Mouse (Mus musculus) heart, embryonic 10.5 days (tissue): ENCODE data around the gene Ctnnd2. TPM values are rescaled to one million over a fixed set of nuclear protein-coding genes. Genes with fewer than 3 reads are reported as not detected.

Experiments used
- DNase-seq: peaks from one replicate; pipeline ENCODE4 v3.0.0-alpha.2; 2017; ENCODE audit warnings: low spot score
- H3K27ac ChIP-seq: fragments of 300-500 bp; sonication (generic); 2 replicates; pipeline ENCODE4 v1.5.1; 2016; ENCODE audit warnings: mild to moderate bottlenecking
- H3K27me3 ChIP-seq: fragments of 300-500 bp; sonication (generic); 2 replicates; pipeline ENCODE4 v1.6.1; 2016; ENCODE audit warnings: mild to moderate bottlenecking; ENCODE audit not compliant: poor library complexity, insufficient read depth, severe bottlenecking
- H3K36me3 ChIP-seq: fragments of 300-500 bp; sonication (generic); 2 replicates; pipeline ENCODE4 v1.6.1; 2016; ENCODE audit warnings: mild to moderate bottlenecking, moderate library complexity
- H3K4me1 ChIP-seq: fragments of 300-500 bp; sonication (generic); 2 replicates; pipeline ENCODE4 v1.6.1; 2016; ENCODE audit warnings: mild to moderate bottlenecking
- H3K4me3 ChIP-seq: fragments of 300-500 bp; sonication (generic); 2 replicates; pipeline ENCODE4 v1.5.1; 2016; ENCODE audit warnings: mild to moderate bottlenecking, moderate library complexity
- H3K9me3 ChIP-seq: fragments of 300-500 bp; sonication (generic); 2 replicates; pipeline ENCODE4 v1.6.1; 2016; ENCODE audit warnings: mild to moderate bottlenecking, moderate library complexity
- WGBS: fragments of 180-500 bp; shearing (Covaris S2); methylation state at CpG from one replicate; pipeline ENCODE4 v1.1.7; 2016; 5-methylcytosine and 5-hydroxymethylcytosine counted together
- polyA plus RNA-seq: library from polyadenylated mRNA; unstranded; fragments of >200 nt; fragmentation: Nextera tagmentation; extraction: Ambion mirVana; gene quantifications from 2 replicates; pipeline ENCODE4 v1.2.1, GENCODE M21; 2016

The Ctnnd2 gene
- polyA plus RNA-seq, 1 experiment from 2014 or later, result 4.2 TPM

DNA sequence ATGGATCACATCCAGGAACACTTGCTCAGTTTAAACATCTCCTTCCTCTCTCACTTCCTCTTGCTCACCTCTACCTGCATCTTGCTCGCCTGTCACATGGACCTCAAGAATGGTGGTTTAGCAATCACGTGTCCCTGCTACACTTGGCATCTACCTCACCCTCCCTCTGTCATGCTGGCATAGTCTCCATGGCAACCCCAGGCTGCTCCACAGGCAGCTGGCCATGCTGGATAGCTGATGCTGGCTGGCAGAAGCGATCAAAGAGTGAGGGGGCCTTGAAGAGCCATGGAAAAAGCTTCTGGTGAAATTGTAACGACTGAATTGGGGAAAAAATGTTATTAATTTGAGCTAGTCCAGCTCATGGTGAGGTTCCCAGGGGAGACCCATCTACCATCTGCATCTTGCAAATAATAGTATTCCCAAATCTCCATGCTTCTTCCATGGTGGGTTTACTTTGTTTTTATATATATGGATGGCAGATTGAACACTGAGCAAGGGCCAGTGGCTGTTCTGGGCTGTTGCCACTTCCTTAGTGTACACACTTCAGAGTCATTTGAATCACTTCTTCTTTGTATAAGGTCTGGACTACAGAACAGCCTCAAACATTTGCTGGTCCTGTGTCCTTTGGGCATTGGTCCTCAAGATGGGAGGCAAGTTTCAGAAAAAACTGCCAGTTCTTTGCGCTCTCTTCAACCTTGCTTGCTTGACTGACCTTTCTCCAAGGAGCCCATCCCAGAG lies 19.7 kb downstream of the Ctnnd2 start:
- DNase-seq, result no peak
- Histone ChIP-seq H3K4me3 (no peak overlapping the region), H3K4me1 (no peaks in the 10 kb centered on the region), H3K27me3 (no peaks in the 10 kb centered on the region), H3K36me3 (no peaks in the 10 kb centered on the region), H3K27ac (no peak overlapping the region), H3K9me3 (no peaks in the 10 kb centered on the region)
- 73% methylated on average over 5 of the region's 5 CpGs for WGBS

- no peaks in the 10 kb centered on the region for H3K36me3 ChIP-seq
- DNase-seq, result no peak
- H3K9me3 ChIP-seq, result no peaks in the 10 kb centered on the region
- no peak overlapping the region for H3K4me3 ChIP-seq
- WGBS, result 79% methylated on average over 3 of the region's 3 CpGs
- H3K4me1 ChIP-seq, result no peaks in the 10 kb centered on the region; the same call in 1 of the 2 replicates
- no peak overlapping the region for H3K27ac ChIP-seq
- no peaks in the 10 kb centered on the region for H3K27me3 ChIP-seq
Measured at GRCm38 (mm10) chr15:30198429-30198828, 26.0 kb downstream of the Ctnnd2 start.

GRCm38 (mm10) chr15:30199785-30200184 lies 27.4 kb downstream of the Ctnnd2 start:
- H3K4me3 ChIP-seq, result no peak overlapping the region
- no peak for DNase-seq
- no peak overlapping the region for H3K27ac ChIP-seq
- H3K4me1 ChIP-seq, result no peaks in the 10 kb centered on the region; the same call in 1 of the 2 replicates
- no peaks in the 10 kb centered on the region for H3K36me3 ChIP-seq
- no peaks in the 10 kb centered on the region for H3K9me3 ChIP-seq
- 58% methylated on average over 1 of the region's 1 CpGs for WGBS
- no peaks in the 10 kb centered on the region for H3K27me3 ChIP-seq

DNA sequence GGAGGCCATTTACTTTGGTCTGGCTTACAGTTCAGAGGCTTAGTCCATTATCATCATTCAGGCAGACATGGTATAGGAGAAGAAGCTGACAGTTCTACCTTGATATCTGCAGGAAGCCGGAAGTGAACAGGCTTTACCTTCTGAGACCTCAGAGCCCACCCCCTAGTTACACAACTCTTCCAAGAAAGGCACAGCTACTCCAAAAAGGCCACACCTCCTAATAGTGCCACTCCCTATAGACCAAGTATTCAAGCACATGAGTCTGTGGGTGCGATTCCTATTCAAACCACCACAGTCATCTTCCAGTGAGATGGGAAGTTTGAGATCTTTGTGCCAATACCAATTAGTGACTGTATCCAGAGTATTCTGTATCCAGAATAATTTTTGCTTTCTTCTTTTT lies 28.8 kb downstream of the Ctnnd2 start:
- Histone ChIP-seq H3K4me3 (no peak overlapping the region), H3K27ac (no peak overlapping the region), H3K9me3 (no peaks in the 10 kb centered on the region), H3K27me3 (no peaks in the 10 kb centered on the region), H3K36me3 (no peaks in the 10 kb centered on the region), H3K4me1 (no peaks in the 10 kb centered on the region; the same call in 1 of the 2 replicates)
- DNase-seq, result no peak
- 82% methylated on average over 2 of the region's 2 CpGs for WGBS

DNA sequence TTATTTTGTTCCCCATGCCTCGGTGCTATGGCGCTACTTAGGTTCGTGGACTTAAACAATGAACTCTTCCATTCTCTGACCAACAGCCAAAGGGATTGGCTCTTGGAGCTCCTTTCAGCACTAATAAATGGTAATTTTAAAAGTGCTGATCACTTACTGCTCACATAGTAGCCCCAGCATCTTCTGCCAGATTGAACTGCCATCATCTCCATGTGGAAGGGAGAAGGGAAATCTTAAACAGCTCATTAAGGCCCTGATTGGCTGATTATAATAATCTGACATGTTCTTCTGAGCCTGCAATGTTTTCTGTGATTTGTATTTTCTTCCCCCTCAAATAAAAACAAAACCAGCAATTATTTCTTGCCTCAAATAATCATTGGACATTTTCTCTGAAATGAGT lies 29.2 kb downstream of the Ctnnd2 start:
- H3K27ac ChIP-seq, result no peak overlapping the region
- no peaks in the 10 kb centered on the region for H3K36me3 ChIP-seq
- WGBS, result 89% methylated on average over 3 of the region's 3 CpGs
- no peak overlapping the region for H3K4me3 ChIP-seq
- DNase-seq, result no peak
- H3K4me1 ChIP-seq, result no peaks in the 10 kb centered on the region; the same call in 1 of the 2 replicates
- no peaks in the 10 kb centered on the region for H3K27me3 ChIP-seq
- no peaks in the 10 kb centered on the region for H3K9me3 ChIP-seq

DNA sequence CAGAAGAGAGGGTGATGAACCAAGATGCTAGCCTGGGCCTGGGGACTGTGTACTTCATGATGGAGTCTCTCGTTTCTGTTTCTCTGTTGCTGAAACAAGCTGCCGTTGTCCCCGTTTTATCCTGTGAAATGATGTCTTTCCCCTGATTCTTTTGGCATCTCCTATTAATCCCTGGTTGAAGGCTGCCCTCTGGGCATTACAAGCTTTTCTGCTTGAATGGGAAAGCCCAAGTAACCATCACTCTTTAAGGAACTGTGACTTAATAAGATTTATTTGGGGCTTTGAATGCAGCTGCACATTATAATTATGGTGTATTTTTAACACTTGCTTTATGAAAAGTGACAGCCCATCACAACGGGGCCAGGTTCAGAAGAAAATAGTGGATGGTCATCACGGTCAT lies 40.4 kb downstream of the Ctnnd2 start:
- DNase-seq, result no peak
- Histone ChIP-seq H3K36me3 (no peaks in the 10 kb centered on the region), H3K9me3 (no peaks in the 10 kb centered on the region), H3K27me3 (no peaks in the 10 kb centered on the region), H3K27ac (no peak overlapping the region), H3K4me3 (no peak overlapping the region), H3K4me1 (no peaks in the 10 kb centered on the region)
- WGBS, result 91% methylated on average over 5 of the region's 5 CpGs

- no peak for DNase-seq
- Histone ChIP-seq H3K27me3 (no peaks in the 10 kb centered on the region), H3K4me1 (no peaks in the 10 kb centered on the region), H3K27ac (no peak overlapping the region), H3K4me3 (no peak overlapping the region), H3K36me3 (no peaks in the 10 kb centered on the region), H3K9me3 (no peaks in the 10 kb centered on the region)
- 86% methylated on average over 4 of the region's 4 CpGs for WGBS
Measured at GRCm38 (mm10) chr15:30215871-30216270, 43.5 kb downstream of the Ctnnd2 start.

- WGBS, result 91% methylated on average over 4 of the region's 4 CpGs
- H3K4me1 ChIP-seq, result no peaks in the 10 kb centered on the region
- no peak overlapping the region for H3K27ac ChIP-seq
Measured at GRCm38 (mm10) chr15:30229112-30229511, 56.7 kb downstream of the Ctnnd2 start.

DNA sequence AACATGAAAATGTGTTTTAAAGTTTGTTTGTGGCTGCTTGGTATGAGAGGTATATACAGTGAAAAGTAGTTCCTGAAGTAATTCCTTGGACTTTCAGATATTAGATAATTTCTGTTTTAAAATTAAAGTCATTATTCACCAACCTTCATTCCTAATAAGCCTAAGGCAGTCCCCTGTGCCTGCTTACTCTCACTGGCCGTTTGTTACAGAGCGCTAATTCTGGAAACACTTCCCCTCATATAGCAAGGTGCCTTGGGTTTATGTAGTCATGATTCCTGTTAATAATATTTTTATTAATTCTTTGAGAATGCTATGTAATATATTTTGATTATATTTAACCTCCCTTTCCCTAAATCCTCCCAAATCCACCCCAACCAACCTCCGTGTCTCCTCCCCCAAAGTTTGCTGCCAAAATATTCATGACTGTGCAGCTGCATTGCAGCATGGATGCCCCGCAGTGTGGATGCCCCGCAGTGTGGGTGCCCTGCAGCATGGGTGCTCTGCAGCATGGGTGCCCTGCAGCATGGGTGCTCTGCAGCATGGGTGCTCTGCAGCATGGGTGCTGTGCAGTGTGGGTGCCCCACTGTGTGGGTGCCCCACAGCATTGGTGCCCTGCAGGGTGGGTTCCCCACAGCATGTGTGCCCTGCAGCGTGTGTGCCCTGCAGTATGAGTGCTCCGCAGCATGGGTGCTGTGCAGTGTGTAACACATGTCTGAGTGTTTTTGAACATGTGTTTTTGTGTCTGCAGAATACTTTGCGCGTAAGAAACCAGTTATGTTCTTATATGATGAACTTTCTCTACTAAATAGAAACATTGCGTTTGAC lies 63.0 kb downstream of the Ctnnd2 start:
- DNase-seq, result no peak
- Histone ChIP-seq H3K27ac (no peak overlapping the region), H3K4me3 (no peak overlapping the region), H3K27me3 (no peaks in the 10 kb centered on the region), H3K9me3 (no peaks in the 10 kb centered on the region), H3K4me1 (no peaks in the 10 kb centered on the region), H3K36me3 (no peaks in the 10 kb centered on the region)
- WGBS, result 87% methylated on average over 10 of the region's 10 CpGs

More at GRCm38 (mm10) chr15:30229112-30229511, 56.7 kb downstream of the Ctnnd2 start:
- no peak for DNase-seq
- no peaks in the 10 kb centered on the region for H3K9me3 ChIP-seq
- H3K36me3 ChIP-seq, result no peaks in the 10 kb centered on the region
- no peak overlapping the region for H3K4me3 ChIP-seq
- H3K27me3 ChIP-seq, result no peaks in the 10 kb centered on the region

- Histone ChIP-seq H3K4me1 (no peaks in the 10 kb centered on the region), H3K27me3 (no peaks in the 10 kb centered on the region), H3K4me3 (no peak overlapping the region), H3K27ac (no peak overlapping the region), H3K36me3 (no peaks in the 10 kb centered on the region), H3K9me3 (no peaks in the 10 kb centered on the region)
- no peak for DNase-seq
- WGBS, result 84% methylated on average over 2 of the region's 2 CpGs
Measured at GRCm38 (mm10) chr15:30240881-30241280, 68.5 kb downstream of the Ctnnd2 start.

GRCm38 (mm10) chr15:30268822-30269221 lies 96.4 kb downstream of the Ctnnd2 start:
- H3K4me3 ChIP-seq, result no peak overlapping the region
- no peak overlapping the region for H3K27ac ChIP-seq
- no peak for DNase-seq
- 86% methylated on average over 10 of the region's 10 CpGs for WGBS
- no peaks in the 10 kb centered on the region for H3K9me3 ChIP-seq
- H3K27me3 ChIP-seq, result no peaks in the 10 kb centered on the region
- H3K36me3 ChIP-seq, result no peaks in the 10 kb centered on the region
- no peaks in the 10 kb centered on the region for H3K4me1 ChIP-seq

DNA sequence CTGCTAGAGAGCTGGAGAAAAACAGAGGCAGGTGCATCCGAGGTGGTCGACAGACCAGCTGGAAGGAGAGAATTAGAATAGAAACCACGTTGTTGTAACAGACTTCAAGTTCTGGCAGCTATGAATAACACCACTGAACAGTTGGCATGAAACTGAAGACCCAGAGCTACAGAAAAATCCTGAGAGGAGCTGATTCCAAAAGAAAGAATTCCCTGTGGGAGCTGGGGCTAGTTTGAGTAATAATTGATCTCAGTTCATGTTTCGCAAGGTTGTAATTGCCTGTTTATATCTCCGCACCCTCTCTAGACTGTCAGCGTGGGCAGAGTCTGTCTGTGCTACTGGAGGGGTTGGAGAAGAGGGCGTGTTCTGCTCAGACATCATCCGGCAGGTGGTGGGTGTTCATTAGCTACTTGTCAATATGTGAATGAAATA lies 98.8 kb downstream of the Ctnnd2 start:
- Histone ChIP-seq H3K36me3 (no peaks in the 10 kb centered on the region), H3K4me1 (no peaks in the 10 kb centered on the region), H3K27me3 (no peaks in the 10 kb centered on the region), H3K9me3 (no peaks in the 10 kb centered on the region), H3K4me3 (no peak overlapping the region), H3K27ac (no peak overlapping the region)
- 80% methylated on average over 8 of the region's 8 CpGs for WGBS
- DNase-seq, result no peak

GRCm38 (mm10) chr15:30272326-30272725 lies 99.9 kb downstream of the Ctnnd2 start:
- Histone ChIP-seq H3K27ac (no peak overlapping the region), H3K36me3 (no peaks in the 10 kb centered on the region), H3K4me3 (no peak overlapping the region), H3K27me3 (no peaks in the 10 kb centered on the region), H3K9me3 (no peaks in the 10 kb centered on the region), H3K4me1 (no peaks in the 10 kb centered on the region)
- DNase-seq, result no peak
- WGBS, result 84% methylated on average over 4 of the region's 4 CpGs
